In genomic region chr17:23770896-23771283, GRCm38 (mm10) we compare ENCODE assay signal across 8 mouse cellular contexts. TPM values are rescaled to one million over a fixed set of nuclear protein-coding genes. Genes with fewer than 3 reads are reported as not detected.
A peak's percentile ranks its signal among the peaks of the same experiment; 100 is the strongest.
DNase-seq lines count a peak whose midpoint lies in the region; ATAC-seq lines count a peak whose summit lies in the region.

No protein-coding gene starts in this region.

- H3K27ac ChIP-seq in hindbrain, embryonic 14.5 days: peak overlapping the region; percentile 82

- H3K4me2 ChIP-seq in hindbrain, embryonic 14.5 days (replicated peaks): peak overlapping the region; percentile 68

- no peaks in the 10 kb centered on the region for H3K27me3 ChIP-seq in hindbrain, embryonic 14.5 days (ENCODE audit: control insufficient read depth, insufficient read depth, low read length)
- H3K27me3 ChIP-seq in megakaryocyte, embryonic 14.5 days (replicated peaks): no peaks in the 10 kb centered on the region

- peak overlapping the region; percentile 85 for H3K9ac ChIP-seq in hindbrain, embryonic 14.5 days

- peak overlapping the region; percentile 68 for H3K4me3 ChIP-seq in hindbrain, embryonic 14.5 days (replicated peaks; ENCODE audit: low read length)
- peak overlapping the region; percentile 96 for H3K4me3 ChIP-seq in megakaryocyte, embryonic 14.5 days (replicated peaks)

- peaks cover 17% of the 10 kb centered on the region for H3K4me1 ChIP-seq in hindbrain, embryonic 14.5 days (replicated peaks; ENCODE audit: control insufficient read depth, insufficient read depth, low read length)
- peaks cover 24% of the 10 kb centered on the region for H3K4me1 ChIP-seq in megakaryocyte, embryonic 14.5 days

- DNase-seq in adrenal gland, postnatal 36 days: peak; percentile 42 to 47
- DNase-seq in adrenal gland, adult (ENCODE audit: inconsistent age in 2 of 2, low spot score in 1 of 2): no peak
- peak; percentile 42 to 53 for DNase-seq in right cerebral cortex, adult 2 months (ENCODE audit: low spot score in 2 of 2)
- no peak for DNase-seq in right cerebral cortex, postnatal 36 days (ENCODE audit: low spot score in 2 of 2)
- peak; percentile 44 for DNase-seq in hindbrain, embryonic 14.5 days (ENCODE audit: low spot score)
- no peak for DNase-seq in ovary, postnatal 36 days (ENCODE audit: low spot score)
- DNase-seq in retina, embryonic 14.5 days (ENCODE audit: low spot score): no peak

- H3K36me3 ChIP-seq in hindbrain, embryonic 14.5 days (replicated peaks; ENCODE audit: control insufficient read depth, insufficient read depth): peaks cover 11% of the 10 kb centered on the region; the same call in 1 of the 2 replicates
- peaks cover 6% of the 10 kb centered on the region for H3K36me3 ChIP-seq in megakaryocyte, embryonic 14.5 days (replicated peaks; ENCODE audit: low read length)

- no peaks in the 10 kb centered on the region for H3K9me3 ChIP-seq in hindbrain, embryonic 14.5 days (ENCODE audit: control insufficient read depth, low read length)
- no peaks in the 10 kb centered on the region for H3K9me3 ChIP-seq in megakaryocyte, embryonic 14.5 days

- no peak for ATAC-seq in hindbrain, embryonic 14.5 days (ENCODE audit: low FRiP score)

- under 1% methylated on average over 19 of the region's 19 CpGs for WGBS in hindbrain, embryonic 14.5 days

RNA-seq across cellular contexts. Expression of gene Flywch1, which starts 0.5 kb away (rescaled TPM):
- 10 to 100 TPM; 60.2 to 61.4 TPM for total RNA-seq in adrenal gland, postnatal 36 days (2021)
- 179 and 183 TPM in 2 replicates for polyA plus RNA-seq in hindbrain, embryonic 14.5 days (2014; fragmentation: Nextera tagmentation; extraction: Ambion mirVana)
- polyA plus RNA-seq in megakaryocyte, embryonic 14.5 days (2012; ENCODE audit: insufficient read depth, low replicate concordance): 6.0 and 53.7 TPM in 2 replicates

RNA-seq across cellular contexts. Expression of gene Flywch2, which starts 15.0 kb away (rescaled TPM):
- 1 to 10 TPM; 6.9 to 8.8 TPM for total RNA-seq in adrenal gland, postnatal 36 days (2021)
- 75.4 and 78.4 TPM in 2 replicates for polyA plus RNA-seq in hindbrain, embryonic 14.5 days (2014; fragmentation: Nextera tagmentation; extraction: Ambion mirVana)
- polyA plus RNA-seq in megakaryocyte, embryonic 14.5 days (2012; ENCODE audit: insufficient read depth, low replicate concordance): 17.2 and 29.2 TPM in 2 replicates

RNA-seq across cellular contexts. Expression of gene Srrm2, which starts 19.4 kb away (rescaled TPM):
- 100 to 1,000 TPM; 435 to 589 TPM for total RNA-seq in adrenal gland, postnatal 36 days (2021)
- polyA plus RNA-seq in hindbrain, embryonic 14.5 days (2014; fragmentation: Nextera tagmentation; extraction: Ambion mirVana): 390 and 455 TPM in 2 replicates
- 117 and 357 TPM in 2 replicates for polyA plus RNA-seq in megakaryocyte, embryonic 14.5 days (2012; ENCODE audit: insufficient read depth, low replicate concordance)

RNA-seq across cellular contexts. Expression of gene Kremen2, which starts 25.3 kb away (rescaled TPM):
- not detected for total RNA-seq in adrenal gland, postnatal 36 days (2021)
- polyA plus RNA-seq in hindbrain, embryonic 14.5 days (2014; fragmentation: Nextera tagmentation; extraction: Ambion mirVana): 0.74 and 0.90 TPM in 2 replicates
- polyA plus RNA-seq in megakaryocyte, embryonic 14.5 days (2012; ENCODE audit: insufficient read depth, low replicate concordance): not detected in 2 replicates

RNA-seq across cellular contexts. Expression of gene Paqr4, which starts 30.2 kb away (rescaled TPM):
- 10 to 100 TPM in 1 of 2 experiments, 1 to 10 TPM in 1; 9.9 to 13.9 TPM for total RNA-seq in adrenal gland, postnatal 36 days (2021)
- 57.5 and 62.8 TPM in 2 replicates for polyA plus RNA-seq in hindbrain, embryonic 14.5 days (2014; fragmentation: Nextera tagmentation; extraction: Ambion mirVana)
- 1.7 TPM in 1 of 2 replicates, not detected in the other for polyA plus RNA-seq in megakaryocyte, embryonic 14.5 days (2012; ENCODE audit: insufficient read depth, low replicate concordance)

Comparison
In these comparisons a context has a peak if more than half of its experiments do, and no peak if none do; other contexts are left out.
1. DNase-seq: peak in adrenal gland, postnatal 36 days (2 of 2), right cerebral cortex, adult 2 months (2 of 2) and hindbrain, embryonic 14.5 days (single experiment); none in adrenal gland, adult (0 of 2), right cerebral cortex, postnatal 36 days (0 of 2), ovary, postnatal 36 days (single experiment) and retina, embryonic 14.5 days (single experiment).